Mouse (Mus musculus): ENCODE measurements around the gene Tmem59l. TPM values are rescaled to one million over a fixed set of nuclear protein-coding genes. Genes with fewer than 3 reads are reported as not detected.

The Tmem59l gene
- total RNA-seq, 2 experiments from 2014 or later: 279 to 317 TPM

- intact Hi-C loops (cut with DNase I): no loop called here
- DNase-seq (ENCODE audit: low spot score in 2 of 2): peak; percentile 98
These were observed 23.2 kb upstream of the Tmem59l start, which contains the start of gene Uba52 for GRCm38 (mm10) chr8:70510228-70510915. Gene Uba52 (minus strand): TSS chr8:70510801.

- DNase-seq (ENCODE audit: low spot score in 2 of 2): no peak
These were observed 22.3 kb upstream of the Tmem59l start for GRCm38 (mm10) chr8:70509281-70509952.

GRCm38 (mm10) chr8:70507027-70507393 lies 19.9 kb upstream of the Tmem59l start:
- DNase-seq (ENCODE audit: low spot score in 2 of 2): no peak
- intact Hi-C loops (cut with DNase I): loop anchor here (5.0 kb wide), 2 partner anchors 155 to 175 kb away; partner anchors contain the start of gene Upf1

More at GRCm38 (mm10) chr8:70509281-70509952, 22.3 kb upstream of the Tmem59l start:
- intact Hi-C loops (cut with DNase I): loop anchor here (5.0 kb wide), 2 partner anchors 157 to 177 kb away; partner anchors contain the start of gene Upf1

GRCm38 (mm10) chr8:70506328-70507026 lies 19.3 kb upstream of the Tmem59l start, which contains the start of gene Rex1bd:
Gene Rex1bd (minus strand): TSS chr8:70506752.
- peak; percentile 95 for DNase-seq (ENCODE audit: low spot score in 2 of 2)
- intact Hi-C loops (cut with DNase I): loop anchor here (5.0 kb wide), 2 partner anchors 154 to 174 kb away; partner anchors contain the start of gene Upf1

GRCm38 (mm10) chr8:70505698-70506327 lies 18.7 kb upstream of the Tmem59l start:
- DNase-seq (ENCODE audit: low spot score in 2 of 2): no peak
- intact Hi-C loops (cut with DNase I): loop anchor here (2.0 to 5.0 kb wide), 3 partner anchors 123 to 174 kb away; partner anchors contain the start of gene Upf1

- DNase-seq (ENCODE audit: low spot score in 2 of 2): peak; percentile 77 to 81
- intact Hi-C loops (cut with DNase I): loop anchor here (2.0 to 5.0 kb wide), 5 partner anchors 48 to 173 kb away; partner anchors contain the start of genes Crtc1 and Upf1
These were observed 17.7 kb upstream of the Tmem59l start for GRCm38 (mm10) chr8:70504851-70505250.

- intact Hi-C loops (cut with DNase I): loop anchor here (2.0 to 5.0 kb wide), 3 partner anchors 47 to 122 kb away; partner anchors contain the start of gene Crtc1
- no peak for DNase-seq (ENCODE audit: low spot score in 2 of 2)
These were observed 17.1 kb upstream of the Tmem59l start for GRCm38 (mm10) chr8:70504291-70504716.

- intact Hi-C loops (cut with DNase I): loop anchor here (2.0 to 5.0 kb wide), 3 partner anchors 46 to 88 kb away; partner anchors contain the start of gene Crtc1
These were observed 16.0 kb upstream of the Tmem59l start for GRCm38 (mm10) chr8:70503062-70503750.

GRCm38 (mm10) chr8:70502540-70502939 lies 15.4 kb upstream of the Tmem59l start:
- no peak for DNase-seq (ENCODE audit: low spot score in 2 of 2)

More at GRCm38 (mm10) chr8:70503062-70503750, 16.0 kb upstream of the Tmem59l start:
- DNase-seq (ENCODE audit: low spot score in 2 of 2): no peak

GRCm38 (mm10) chr8:70501820-70502529 lies 14.8 kb upstream of the Tmem59l start:
- intact Hi-C loops (cut with DNase I): loop anchor here (2.0 to 5.0 kb wide), 3 partner anchors 45 to 87 kb away; partner anchors contain the start of gene Crtc1
- no peak for DNase-seq (ENCODE audit: low spot score in 2 of 2)

More at GRCm38 (mm10) chr8:70502540-70502939, 15.4 kb upstream of the Tmem59l start:
- intact Hi-C loops (cut with DNase I): loop anchor here (2.0 to 5.0 kb wide), 3 partner anchors 45 to 88 kb away; partner anchors contain the start of gene Crtc1

- no peak for DNase-seq (ENCODE audit: low spot score in 2 of 2)
- intact Hi-C loops (cut with DNase I): loop anchor here (5.0 kb wide), 2 partner anchors 43 to 63 kb away; partner anchors contain the start of gene Crtc1
These were observed 13.5 kb upstream of the Tmem59l start for GRCm38 (mm10) chr8:70500386-70501301.

GRCm38 (mm10) chr8:70495771-70496062 lies 8.6 kb upstream of the Tmem59l start:
- no peak for DNase-seq (ENCODE audit: low spot score in 2 of 2)
- intact Hi-C loops (cut with DNase I): no loop called here

- intact Hi-C loops (cut with DNase I): no loop called here
- no peak for DNase-seq (ENCODE audit: low spot score in 2 of 2)
These were observed 8.0 kb upstream of the Tmem59l start for GRCm38 (mm10) chr8:70495001-70495770.

GRCm38 (mm10) chr8:70494416-70494945 lies 7.3 kb upstream of the Tmem59l start:
- intact Hi-C loops (cut with DNase I): no loop called here
- no peak for DNase-seq (ENCODE audit: low spot score in 2 of 2)

GRCm38 (mm10) chr8:70493692-70494415 lies 6.7 kb upstream of the Tmem59l start:
- no peak for DNase-seq (ENCODE audit: low spot score in 2 of 2)
- intact Hi-C loops (cut with DNase I): no loop called here
